Mouse (Mus musculus) right cerebral cortex, adult 2 months (tissue): ENCODE measurements around the gene Insc.

Experiments
- DNase-seq, 2 experiments: peaks; one replicate each; pipeline ENCODE4 v3.0.0; 2021 to 2022; ENCODE audit warnings: low spot score in 2 of 2

Gene Insc

GRCm38 (mm10) chr7:114762660-114763059, 19.2 kb downstream of the Insc start:
- DNase-seq = no peak

GRCm38 (mm10) chr7:114765273-114765672, 21.8 kb downstream of the Insc start:
- no peak for DNase-seq

GRCm38 (mm10) chr7:114766523-114766922, 23.0 kb downstream of the Insc start:
- no peak for DNase-seq

GRCm38 (mm10) chr7:114768516-114768915, 25.0 kb downstream of the Insc start:
- no peak for DNase-seq

- DNase-seq = no peak
These were observed 25.5 kb downstream of the Insc start for GRCm38 (mm10) chr7:114769041-114769440.

GRCm38 (mm10) chr7:114770586-114770985, 27.1 kb downstream of the Insc start:
- DNase-seq = no peak

GRCm38 (mm10) chr7:114771801-114772200, 28.3 kb downstream of the Insc start:
- DNase-seq = no peak

- no peak for DNase-seq
These were observed 30.3 kb downstream of the Insc start for GRCm38 (mm10) chr7:114773781-114774180.

- DNase-seq = no peak
These were observed 32.4 kb downstream of the Insc start for GRCm38 (mm10) chr7:114775856-114776255.

- DNase-seq = no peak
These were observed 34.8 kb downstream of the Insc start for GRCm38 (mm10) chr7:114778156-114778770.

- no peak for DNase-seq
These were observed 35.7 kb downstream of the Insc start for GRCm38 (mm10) chr7:114779056-114779660.

GRCm38 (mm10) chr7:114783291-114783690, 39.8 kb downstream of the Insc start:
- no peak for DNase-seq

GRCm38 (mm10) chr7:114791087-114791486, 47.6 kb downstream of the Insc start:
- no peak for DNase-seq

GRCm38 (mm10) chr7:114792026-114792425, 48.5 kb downstream of the Insc start:
- no peak for DNase-seq

- no peak for DNase-seq
These were observed 50.9 kb downstream of the Insc start for GRCm38 (mm10) chr7:114794400-114794799.

GRCm38 (mm10) chr7:114802576-114802975, 59.1 kb downstream of the Insc start:
- no peak for DNase-seq

GRCm38 (mm10) chr7:114805311-114805710, 61.8 kb downstream of the Insc start:
- no peak for DNase-seq

GRCm38 (mm10) chr7:114807343-114807742, 63.8 kb downstream of the Insc start:
- peak; percentile 50 to 66 for DNase-seq

- DNase-seq = no peak
These were observed 64.8 kb downstream of the Insc start for GRCm38 (mm10) chr7:114808341-114808740.

- peak; percentile 85 to 93 for DNase-seq
These were observed 73.9 kb downstream of the Insc start for GRCm38 (mm10) chr7:114817291-114817806.

GRCm38 (mm10) chr7:114817879-114818278, 74.4 kb downstream of the Insc start:
- no peak for DNase-seq

GRCm38 (mm10) chr7:114818351-114818750, 74.9 kb downstream of the Insc start:
- DNase-seq = no peak

- DNase-seq = no peak
These were observed 75.3 kb downstream of the Insc start for GRCm38 (mm10) chr7:114818836-114819235.
